In genomic region chr9:53667020-53667669, GRCm38 (mm10) we compare ENCODE assay signal across 7 mouse cellular contexts. TPM values are rescaled to one million over a fixed set of nuclear protein-coding genes. Genes with fewer than 3 reads are reported as not detected.
DNase-seq lines count a peak whose midpoint lies in the region; ATAC-seq and TF ChIP-seq lines count a peak whose summit lies in the region.

No protein-coding gene starts in this region.

- H3K27me3 ChIP-seq in embryonic facial prominence, embryonic 11.5 days (ENCODE audit: control insufficient read depth, insufficient read depth, low read length): no peaks in the 10 kb centered on the region
- no peaks in the 10 kb centered on the region for H3K27me3 ChIP-seq in kidney, adult 2 months (replicated peaks; ENCODE audit: control insufficient read depth, insufficient read depth, low read length)
- no peaks in the 10 kb centered on the region for H3K27me3 ChIP-seq in limb, embryonic 12.5 days
- H3K27me3 ChIP-seq in midbrain, embryonic 15.5 days (replicated peaks): no peaks in the 10 kb centered on the region
- no peaks in the 10 kb centered on the region for H3K27me3 ChIP-seq in spleen, adult 2 months (ENCODE audit: control insufficient read depth, insufficient read depth, low read length)

- H3K4me2 ChIP-seq in embryonic facial prominence, embryonic 11.5 days (ENCODE audit: low read depth, low read length): peak overlapping the region; percentile 74
- H3K4me2 ChIP-seq in limb, embryonic 12.5 days: peak overlapping the region; percentile 84
- peak overlapping the region; percentile 81 for H3K4me2 ChIP-seq in midbrain, embryonic 15.5 days

- peak overlapping the region; percentile 91 for H3K4me3 ChIP-seq in embryonic facial prominence, embryonic 11.5 days (ENCODE audit: low read depth, low read length)
- H3K4me3 ChIP-seq in kidney, adult 2 months (ENCODE audit: insufficient read depth, low read depth, low read length): peak overlapping the region; percentile 88
- peak overlapping the region; percentile 91 for H3K4me3 ChIP-seq in limb, embryonic 12.5 days (replicated peaks)
- peak overlapping the region; percentile 69 for H3K4me3 ChIP-seq in midbrain, embryonic 15.5 days
- peak overlapping the region; percentile 91 for H3K4me3 ChIP-seq in spleen, adult 2 months (ENCODE audit: extremely low read depth, insufficient read depth, insufficient read length)

- peak overlapping the region; percentile 85 for H3K27ac ChIP-seq in embryonic facial prominence, embryonic 11.5 days (replicated peaks; ENCODE audit: low read depth, low read length)
- H3K27ac ChIP-seq in kidney, adult 2 months (ENCODE audit: insufficient read depth, low read depth, low read length): peak overlapping the region; percentile 91
- H3K27ac ChIP-seq in limb, embryonic 12.5 days: peak overlapping the region; percentile 97
- H3K27ac ChIP-seq in midbrain, embryonic 15.5 days: peak overlapping the region; percentile 97
- H3K27ac ChIP-seq in spleen, adult 2 months (ENCODE audit: insufficient read depth, low read length): peak overlapping the region; percentile 85

- H3K9me3 ChIP-seq in embryonic facial prominence, embryonic 11.5 days (replicated peaks; ENCODE audit: control insufficient read depth, low read length): no peaks in the 10 kb centered on the region
- H3K9me3 ChIP-seq in limb, embryonic 12.5 days: no peaks in the 10 kb centered on the region
- H3K9me3 ChIP-seq in midbrain, embryonic 15.5 days: no peaks in the 10 kb centered on the region

- no peaks in the 10 kb centered on the region for H3K4me1 ChIP-seq in embryonic facial prominence, embryonic 11.5 days (ENCODE audit: control insufficient read depth, insufficient read depth, low read length)
- peaks cover 7% of the 10 kb centered on the region for H3K4me1 ChIP-seq in kidney, adult 2 months (ENCODE audit: control insufficient read depth, insufficient read depth, low read length)
- H3K4me1 ChIP-seq in limb, embryonic 12.5 days (replicated peaks): peaks cover 17% of the 10 kb centered on the region
- H3K4me1 ChIP-seq in midbrain, embryonic 15.5 days: peaks cover 33% of the 10 kb centered on the region
- H3K4me1 ChIP-seq in spleen, adult 2 months (ENCODE audit: control insufficient read depth, insufficient read depth, insufficient read length): peaks cover 6% of the 10 kb centered on the region; the same call in 1 of the 2 replicates

- peak; percentile 97 for DNase-seq in adrenal gland, postnatal 14 days
- peak; percentile 92 for DNase-seq in embryonic facial prominence, embryonic 11.5 days (ENCODE audit: low spot score)
- DNase-seq in heart, adult 18-20 months: peak; percentile 94 to 98
- peak; percentile 96 for DNase-seq in kidney, adult 2 months
- peak; percentile 89 to 93 for DNase-seq in spleen, adult 2 months (ENCODE audit: low read depth in 1 of 2, low spot score in 2 of 2)

- peak; percentile 94 for ATAC-seq in embryonic facial prominence, embryonic 11.5 days (replicated peaks; ENCODE audit: insufficient number of reproducible peaks, low FRiP score, low TSS enrichment, low read depth)
- peak; percentile 96 for ATAC-seq in limb, embryonic 12.5 days (ENCODE audit: insufficient number of reproducible peaks, insufficient read depth, low FRiP score, low TSS enrichment, low read depth)
- peak; percentile 98 for ATAC-seq in midbrain, embryonic 15.5 days (replicated peaks)

- TF ChIP-seq CTCF in kidney, adult 2 months (conservative IDR thresholded peaks at IDR 0.05; ENCODE audit: insufficient read depth, insufficient read length, low read depth, low read length): peak; percentile 78
- peak; percentile 96 for TF ChIP-seq CTCF in spleen, adult 2 months (IDR thresholded peaks at IDR 0.05; ENCODE audit: extremely low read depth, insufficient read depth, insufficient read length, insufficient replicate concordance)

- peak overlapping the region; percentile 99 for H3K9ac ChIP-seq in embryonic facial prominence, embryonic 11.5 days (replicated peaks; ENCODE audit: low read length)
- H3K9ac ChIP-seq in limb, embryonic 12.5 days (replicated peaks): peak overlapping the region; percentile 96
- peak overlapping the region; percentile 96 for H3K9ac ChIP-seq in midbrain, embryonic 15.5 days

- H3K36me3 ChIP-seq in embryonic facial prominence, embryonic 11.5 days (replicated peaks; ENCODE audit: control insufficient read depth, insufficient read depth, low read depth, low read length): no peaks in the 10 kb centered on the region
- no peaks in the 10 kb centered on the region for H3K36me3 ChIP-seq in kidney, adult 2 months (ENCODE audit: control insufficient read depth, insufficient read depth, low read length)
- no peaks in the 10 kb centered on the region for H3K36me3 ChIP-seq in limb, embryonic 12.5 days
- no peaks in the 10 kb centered on the region for H3K36me3 ChIP-seq in midbrain, embryonic 15.5 days (replicated peaks)
- H3K36me3 ChIP-seq in spleen, adult 2 months (ENCODE audit: control insufficient read depth, insufficient read depth, low read length): no peaks in the 10 kb centered on the region

- under 1% methylated on average over 69 of the region's 74 CpGs for WGBS in embryonic facial prominence, embryonic 11.5 days
- under 1% methylated on average over 74 of the region's 74 CpGs for WGBS in kidney, adult 2 months
- WGBS in limb, embryonic 12.5 days: under 1% methylated on average over 74 of the region's 74 CpGs
- under 1% methylated on average over 74 of the region's 74 CpGs for WGBS in midbrain, embryonic 15.5 days
- WGBS in spleen, adult 2 months: under 1% methylated on average over 74 of the region's 74 CpGs

- no peak for TF ChIP-seq POLR2A in kidney, adult 2 months (IDR thresholded peaks at IDR 0.05; ENCODE audit: low read depth, low read length)
- TF ChIP-seq POLR2A in spleen, adult 2 months (IDR thresholded peaks at IDR 0.05; ENCODE audit: low read depth, low read length): peak; percentile 45; the same call in 1 of the 2 replicates

RNA-seq across cellular contexts. Expression of gene Cul5, which starts 2.7 kb away (rescaled TPM):
- total RNA-seq in adrenal gland, postnatal 14 days (2021): 34.2 and 35.1 TPM in 2 replicates
- polyA plus RNA-seq in embryonic facial prominence, embryonic 11.5 days (2014; fragmentation: Nextera tagmentation; extraction: Ambion mirVana): 44.6 and 46.1 TPM in 2 replicates
- total RNA-seq in heart, adult 18-20 months (2021): 10 to 100 TPM; 48.4 to 48.6 TPM
- polyA plus RNA-seq in kidney, adult 2 months (2012; rRNA removed): 4.2 and 5.4 TPM in 2 replicates
- 46.8 and 47.2 TPM in 2 replicates for polyA plus RNA-seq in limb, embryonic 12.5 days (2016; fragmentation: Nextera tagmentation; extraction: Ambion mirVana)
- polyA plus RNA-seq in midbrain, embryonic 15.5 days (2015; fragmentation: Nextera tagmentation; extraction: Ambion mirVana): 42.0 and 47.1 TPM in 2 replicates
- 2.1 and 2.5 TPM in 2 replicates for polyA plus RNA-seq in spleen, adult 2 months (2012; rRNA removed)

RNA-seq across cellular contexts. Expression of gene Rab39, which starts 38.9 kb away (rescaled TPM):
- 0.67 and 0.79 TPM in 2 replicates for total RNA-seq in adrenal gland, postnatal 14 days (2021)
- 1.7 TPM in 2 replicates for polyA plus RNA-seq in embryonic facial prominence, embryonic 11.5 days (2014; fragmentation: Nextera tagmentation; extraction: Ambion mirVana)
- under 1 TPM; 0.23 to 0.25 TPM for total RNA-seq in heart, adult 18-20 months (2021)
- polyA plus RNA-seq in kidney, adult 2 months (2012; rRNA removed): 0.08 and 0.11 TPM in 2 replicates
- 0.24 and 0.41 TPM in 2 replicates for polyA plus RNA-seq in limb, embryonic 12.5 days (2016; fragmentation: Nextera tagmentation; extraction: Ambion mirVana)
- 2.2 and 2.5 TPM in 2 replicates for polyA plus RNA-seq in midbrain, embryonic 15.5 days (2015; fragmentation: Nextera tagmentation; extraction: Ambion mirVana)
- 1.8 TPM in 2 replicates for polyA plus RNA-seq in spleen, adult 2 months (2012; rRNA removed)

RNA-seq across cellular contexts. Expression of gene Acat1, which starts 57.0 kb away (rescaled TPM):
- total RNA-seq in adrenal gland, postnatal 14 days (2021): 279 and 318 TPM in 2 replicates
- polyA plus RNA-seq in embryonic facial prominence, embryonic 11.5 days (2014; fragmentation: Nextera tagmentation; extraction: Ambion mirVana): 56.7 and 65.0 TPM in 2 replicates
- total RNA-seq in heart, adult 18-20 months (2021): 100 to 1,000 TPM; 340 to 351 TPM
- polyA plus RNA-seq in kidney, adult 2 months (2012; rRNA removed): 134 and 154 TPM in 2 replicates
- 68.5 and 68.6 TPM in 2 replicates for polyA plus RNA-seq in limb, embryonic 12.5 days (2016; fragmentation: Nextera tagmentation; extraction: Ambion mirVana)
- polyA plus RNA-seq in midbrain, embryonic 15.5 days (2015; fragmentation: Nextera tagmentation; extraction: Ambion mirVana): 137 and 138 TPM in 2 replicates
- polyA plus RNA-seq in spleen, adult 2 months (2012; rRNA removed): 6.9 and 7.8 TPM in 2 replicates

Comparison
In these comparisons a context has a peak if more than half of its experiments do, and no peak if none do; other contexts are left out.
1. Peak in every context shown above with its lines: DNase-seq, ATAC-seq, H3K4me3 ChIP-seq and H3K27ac ChIP-seq.